Mouse (Mus musculus): ENCODE data around the gene Alkbh3. TPM values are rescaled to one million over a fixed set of nuclear protein-coding genes. Genes with fewer than 3 reads are reported as not detected.
A peak's percentile ranks its signal among the peaks of the same experiment; 100 is the strongest.

Alkbh3 gene
- total and polyA plus RNA-seq, 3 experiments: 25.4 to 62.0 (median 29.0) TPM

DNA sequence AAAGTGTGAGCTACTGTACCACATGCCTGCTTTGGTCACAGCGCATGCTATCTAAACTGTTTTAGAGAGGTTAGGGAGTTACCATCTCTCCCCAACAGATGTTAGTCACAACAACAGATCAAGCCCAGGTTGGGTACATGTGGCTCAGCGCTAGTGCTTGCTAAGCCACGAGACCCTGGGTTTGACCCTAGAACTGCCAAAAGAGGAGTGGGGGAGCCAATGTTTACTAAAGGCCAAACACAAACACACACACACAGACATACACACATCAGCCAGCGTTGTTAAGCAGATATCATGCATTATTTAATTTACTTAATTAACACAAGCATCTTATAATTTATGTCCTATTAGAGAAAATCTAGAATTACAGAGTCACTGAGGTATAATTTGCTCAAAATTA lies 8.7 kb downstream of the Alkbh3 start:
- Histone ChIP-seq H3K36me3 (replicated peaks) (peaks cover 77% of the 10 kb centered on the region), H3K4me3 (ENCODE audit: low read depth, low read length) (no peak overlapping the region), H3K4me1 (ENCODE audit: insufficient read depth, low read depth, low read length) (no peaks in the 10 kb centered on the region), H3K27me3 (ENCODE audit: insufficient read depth, low read length) (peaks cover 2% of the 10 kb centered on the region; the same call in 1 of the 2 replicates), H3K9me3 (replicated peaks) (no peaks in the 10 kb centered on the region)
- DNase-seq (ENCODE audit: low spot score): no peak
- no peak for TF ChIP-seq CTCF (IDR thresholded peaks at IDR 0.05; ENCODE audit: low read depth, low read length)
- no peak for TF ChIP-seq POLR2AphosphoS5 (IDR thresholded peaks at IDR 0.05; ENCODE audit: insufficient replicate concordance, low read depth, low read length)
- no peak for TF ChIP-seq GATA2 (IDR thresholded peaks at IDR 0.05; ENCODE audit: borderline replicate concordance, low read depth, low read length)
- TF ChIP-seq TAL1 (conservative IDR thresholded peaks at IDR 0.05; ENCODE audit: low read depth, low read length): no peak
- TF ChIP-seq GATA1 (IDR thresholded peaks at IDR 0.05; ENCODE audit: borderline replicate concordance, low read length): no peak
- ATAC-seq (ENCODE audit: extremely low read depth, insufficient number of reproducible peaks, low FRiP score, poor library complexity, severe bottlenecking): no peak

DNA sequence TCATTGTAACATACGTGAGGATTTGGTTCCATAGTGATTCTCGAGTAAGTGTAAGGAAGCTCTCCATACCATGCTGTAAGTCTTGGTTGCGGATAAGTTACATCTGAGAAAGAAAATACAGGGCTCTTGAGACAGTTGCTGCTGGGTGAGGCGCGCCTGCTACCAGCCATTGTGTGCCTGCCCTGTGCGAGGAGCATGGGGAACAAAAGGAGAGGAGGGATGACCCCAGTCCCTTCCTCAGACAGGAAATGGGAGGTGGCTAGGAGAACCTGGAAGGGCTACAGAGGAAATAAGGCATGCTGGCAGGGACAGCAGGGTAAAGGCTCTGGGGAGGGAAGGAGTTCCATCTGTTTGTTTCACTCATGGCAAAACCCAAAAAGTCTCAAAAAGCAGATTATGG lies 9.2 kb downstream of the Alkbh3 start:
- Histone ChIP-seq H3K4me1 (ENCODE audit: insufficient read depth, low read depth, low read length) (no peaks in the 10 kb centered on the region), H3K4me3 (ENCODE audit: low read depth, low read length) (no peak overlapping the region), H3K27me3 (ENCODE audit: insufficient read depth, low read length) (peaks cover 2% of the 10 kb centered on the region; the same call in 1 of the 2 replicates), H3K9me3 (replicated peaks) (no peaks in the 10 kb centered on the region), H3K36me3 (replicated peaks) (peaks cover 76% of the 10 kb centered on the region)
- DNase-seq (ENCODE audit: low spot score): no peak
- TF ChIP-seq GATA1 (IDR thresholded peaks at IDR 0.05; ENCODE audit: borderline replicate concordance, low read length): no peak
- TF ChIP-seq POLR2AphosphoS5 (IDR thresholded peaks at IDR 0.05; ENCODE audit: insufficient replicate concordance, low read depth, low read length): no peak
- TF ChIP-seq TAL1 (conservative IDR thresholded peaks at IDR 0.05; ENCODE audit: low read depth, low read length): no peak
- ATAC-seq (ENCODE audit: extremely low read depth, insufficient number of reproducible peaks, low FRiP score, poor library complexity, severe bottlenecking): no peak

DNA sequence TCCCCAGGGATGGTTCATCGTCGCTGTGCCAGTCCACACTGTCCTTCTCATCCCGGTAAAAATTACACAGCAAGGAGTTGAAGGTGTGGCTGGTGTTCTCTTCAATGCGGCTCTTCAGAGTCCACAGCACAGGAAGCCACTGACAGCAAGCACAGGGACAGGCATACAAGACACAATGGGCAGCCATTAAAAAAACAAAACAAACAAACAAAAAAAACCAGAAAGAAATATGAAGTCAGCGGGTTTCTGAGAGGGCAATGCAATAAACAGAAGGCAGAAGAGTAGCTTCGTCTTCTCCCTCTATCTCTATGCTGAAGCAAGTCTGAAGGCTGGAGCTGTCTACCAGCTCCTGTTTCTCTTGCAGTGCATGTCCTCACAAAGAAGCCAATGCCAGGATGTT lies 14.4 kb downstream of the Alkbh3 start, which contains the start of gene Gm27027:
Gm27027 (minus strand) TSS at position 101 of the 400 bp plus-strand sequence.
- H3K27me3 ChIP-seq (ENCODE audit: insufficient read depth, low read length): no peaks in the 10 kb centered on the region
- no peaks in the 10 kb centered on the region for H3K4me1 ChIP-seq (ENCODE audit: insufficient read depth, low read depth, low read length)
- no peak for ATAC-seq (ENCODE audit: extremely low read depth, insufficient number of reproducible peaks, low FRiP score, poor library complexity, severe bottlenecking)
- TF ChIP-seq CTCF (IDR thresholded peaks at IDR 0.05; ENCODE audit: low read depth, low read length): no peak
- no peak for DNase-seq (ENCODE audit: low spot score)
- no peaks in the 10 kb centered on the region for H3K9me3 ChIP-seq (replicated peaks)
- H3K36me3 ChIP-seq (replicated peaks): peaks cover 83% of the 10 kb centered on the region
- no peak within 1 kb of the TSS for H3K4me3 ChIP-seq (ENCODE audit: low read depth, low read length)

DNA sequence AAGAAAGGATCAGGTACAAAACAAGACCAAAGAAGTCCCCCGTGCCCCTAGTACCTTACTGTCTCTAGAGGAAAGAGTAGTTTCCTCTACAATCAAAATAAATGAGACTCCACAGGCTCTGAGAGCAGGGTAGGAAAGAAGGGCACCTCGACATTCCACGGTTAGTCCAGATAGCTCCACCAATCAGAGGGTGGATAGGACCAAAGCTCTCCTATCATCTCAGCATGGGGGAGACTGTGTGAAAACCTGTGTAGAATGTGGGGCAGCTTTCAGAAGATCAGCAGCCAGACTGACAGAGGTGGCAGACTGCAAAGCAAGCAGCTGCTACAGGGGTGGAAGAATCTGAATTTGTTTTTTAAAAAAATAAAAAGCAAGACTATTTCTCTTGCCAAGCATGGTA lies 17.8 kb downstream of the Alkbh3 start:
- H3K9me3 ChIP-seq (replicated peaks): no peaks in the 10 kb centered on the region

GRCm38 (mm10) chr2:93992259-93992658 lies 18.3 kb downstream of the Alkbh3 start:
- H3K9me3 ChIP-seq (replicated peaks): no peaks in the 10 kb centered on the region
- TF ChIP-seq TAL1 (conservative IDR thresholded peaks at IDR 0.05; ENCODE audit: low read depth, low read length) (no peak), POLR2AphosphoS5 (IDR thresholded peaks at IDR 0.05; ENCODE audit: insufficient replicate concordance, low read depth, low read length) (no peak), GATA2 (IDR thresholded peaks at IDR 0.05; ENCODE audit: borderline replicate concordance, low read depth, low read length) (no peak), CTCF (IDR thresholded peaks at IDR 0.05; ENCODE audit: low read depth, low read length) (no peak)

More for the DNA sequence above, 17.8 kb downstream of the Alkbh3 start:
- peaks cover 93% of the 10 kb centered on the region for H3K36me3 ChIP-seq (replicated peaks)
- no peak for ATAC-seq (ENCODE audit: extremely low read depth, insufficient number of reproducible peaks, low FRiP score, poor library complexity, severe bottlenecking)
- DNase-seq (ENCODE audit: low spot score): no peak
- no peaks in the 10 kb centered on the region for H3K27me3 ChIP-seq (ENCODE audit: insufficient read depth, low read length)
- no peak overlapping the region for H3K4me3 ChIP-seq (ENCODE audit: low read depth, low read length)
- H3K4me1 ChIP-seq (ENCODE audit: insufficient read depth, low read depth, low read length): peaks cover 10% of the 10 kb centered on the region
- TF ChIP-seq POLR2AphosphoS5 (IDR thresholded peaks at IDR 0.05; ENCODE audit: insufficient replicate concordance, low read depth, low read length) (no peak), GATA1 (IDR thresholded peaks at IDR 0.05; ENCODE audit: borderline replicate concordance, low read length) (no peak), GATA2 (IDR thresholded peaks at IDR 0.05; ENCODE audit: borderline replicate concordance, low read depth, low read length) (no peak), CTCF (IDR thresholded peaks at IDR 0.05; ENCODE audit: low read depth, low read length) (no peak), TAL1 (conservative IDR thresholded peaks at IDR 0.05; ENCODE audit: low read depth, low read length) (no peak)

GRCm38 (mm10) chr2:93991336-93991735 lies 19.3 kb downstream of the Alkbh3 start:
- ATAC-seq (ENCODE audit: extremely low read depth, insufficient number of reproducible peaks, low FRiP score, poor library complexity, severe bottlenecking): no peak

More at GRCm38 (mm10) chr2:93992259-93992658, 18.3 kb downstream of the Alkbh3 start:
- peaks cover 93% of the 10 kb centered on the region for H3K36me3 ChIP-seq (replicated peaks)
- no peaks in the 10 kb centered on the region for H3K27me3 ChIP-seq (ENCODE audit: insufficient read depth, low read length)
- H3K4me1 ChIP-seq (ENCODE audit: insufficient read depth, low read depth, low read length): peaks cover 10% of the 10 kb centered on the region
- DNase-seq (ENCODE audit: low spot score) (no peak), ATAC-seq (ENCODE audit: extremely low read depth, insufficient number of reproducible peaks, low FRiP score, poor library complexity, severe bottlenecking) (no peak)
- H3K4me3 ChIP-seq (ENCODE audit: low read depth, low read length): no peak overlapping the region

GRCm38 (mm10) chr2:93988440-93988839 lies 22.2 kb downstream of the Alkbh3 start:
- H3K4me1 ChIP-seq (ENCODE audit: insufficient read depth, low read depth, low read length): peaks cover 10% of the 10 kb centered on the region
- peak; percentile 12 for DNase-seq (ENCODE audit: low spot score)
- H3K36me3 ChIP-seq (replicated peaks): peaks cover 93% of the 10 kb centered on the region
- no peak overlapping the region for H3K4me3 ChIP-seq (ENCODE audit: low read depth, low read length)
- H3K27me3 ChIP-seq (ENCODE audit: insufficient read depth, low read length): no peaks in the 10 kb centered on the region
- ATAC-seq (ENCODE audit: extremely low read depth, insufficient number of reproducible peaks, low FRiP score, poor library complexity, severe bottlenecking): no peak; the same call in 1 of the 2 replicates
- no peaks in the 10 kb centered on the region for H3K9me3 ChIP-seq (replicated peaks)
- TF ChIP-seq POLR2AphosphoS5 (IDR thresholded peaks at IDR 0.05; ENCODE audit: insufficient replicate concordance, low read depth, low read length) (no peak), GATA1 (IDR thresholded peaks at IDR 0.05; ENCODE audit: borderline replicate concordance, low read length) (no peak)

More at GRCm38 (mm10) chr2:93991336-93991735, 19.3 kb downstream of the Alkbh3 start:
- Histone ChIP-seq H3K4me3 (ENCODE audit: low read depth, low read length) (no peak overlapping the region), H3K36me3 (replicated peaks) (peaks cover 95% of the 10 kb centered on the region), H3K27me3 (ENCODE audit: insufficient read depth, low read length) (no peaks in the 10 kb centered on the region), H3K4me1 (ENCODE audit: insufficient read depth, low read depth, low read length) (peaks cover 10% of the 10 kb centered on the region), H3K9me3 (replicated peaks) (no peaks in the 10 kb centered on the region)
- no peak for TF ChIP-seq CTCF (IDR thresholded peaks at IDR 0.05; ENCODE audit: low read depth, low read length)
- no peak for TF ChIP-seq GATA2 (IDR thresholded peaks at IDR 0.05; ENCODE audit: borderline replicate concordance, low read depth, low read length)
- TF ChIP-seq GATA1 (IDR thresholded peaks at IDR 0.05; ENCODE audit: borderline replicate concordance, low read length): no peak
- TF ChIP-seq POLR2AphosphoS5 (IDR thresholded peaks at IDR 0.05; ENCODE audit: insufficient replicate concordance, low read depth, low read length): no peak
- TF ChIP-seq TAL1 (conservative IDR thresholded peaks at IDR 0.05; ENCODE audit: low read depth, low read length): no peak
- no peak for DNase-seq (ENCODE audit: low spot score)

Measured in G1E (cell line).